Mouse (Mus musculus): Measurements from ENCODE around the gene Sf3a2. TPM values are rescaled to one million over a fixed set of nuclear protein-coding genes. Genes with fewer than 3 reads are reported as not detected.

The Sf3a2 gene
- 31.8 and 39.2 TPM in 2 replicates for polyA plus RNA-seq (2012; rRNA removed)

GRCm38 (mm10) chr10:80798150-80799006 is at the start of gene Sf3a2, which contains the start of gene Plekhj1:
Gene Sf3a2, plus strand, starts transcription at chr10:80798198.
Gene Plekhj1, minus strand, starts transcription at chr10:80798626.

GRCm38 (mm10) chr10:80754594-80755290 is 43.3 kb upstream of the Sf3a2 start, which contains the start of gene Dot1l:
Gene Dot1l, plus strand, starts transcription at chr10:80755206.

GRCm38 (mm10) chr10:80804916-80805315 is 6.9 kb downstream of the Sf3a2 start, which contains the start of gene Amh:
Gene Amh, plus strand, starts transcription at chr10:80805243.

GRCm38 (mm10) chr10:80813366-80813765 is 15.4 kb downstream of the Sf3a2 start, which contains the start of gene Jsrp1:
Gene Jsrp1, minus strand, starts transcription at chr10:80813498.

DNA sequence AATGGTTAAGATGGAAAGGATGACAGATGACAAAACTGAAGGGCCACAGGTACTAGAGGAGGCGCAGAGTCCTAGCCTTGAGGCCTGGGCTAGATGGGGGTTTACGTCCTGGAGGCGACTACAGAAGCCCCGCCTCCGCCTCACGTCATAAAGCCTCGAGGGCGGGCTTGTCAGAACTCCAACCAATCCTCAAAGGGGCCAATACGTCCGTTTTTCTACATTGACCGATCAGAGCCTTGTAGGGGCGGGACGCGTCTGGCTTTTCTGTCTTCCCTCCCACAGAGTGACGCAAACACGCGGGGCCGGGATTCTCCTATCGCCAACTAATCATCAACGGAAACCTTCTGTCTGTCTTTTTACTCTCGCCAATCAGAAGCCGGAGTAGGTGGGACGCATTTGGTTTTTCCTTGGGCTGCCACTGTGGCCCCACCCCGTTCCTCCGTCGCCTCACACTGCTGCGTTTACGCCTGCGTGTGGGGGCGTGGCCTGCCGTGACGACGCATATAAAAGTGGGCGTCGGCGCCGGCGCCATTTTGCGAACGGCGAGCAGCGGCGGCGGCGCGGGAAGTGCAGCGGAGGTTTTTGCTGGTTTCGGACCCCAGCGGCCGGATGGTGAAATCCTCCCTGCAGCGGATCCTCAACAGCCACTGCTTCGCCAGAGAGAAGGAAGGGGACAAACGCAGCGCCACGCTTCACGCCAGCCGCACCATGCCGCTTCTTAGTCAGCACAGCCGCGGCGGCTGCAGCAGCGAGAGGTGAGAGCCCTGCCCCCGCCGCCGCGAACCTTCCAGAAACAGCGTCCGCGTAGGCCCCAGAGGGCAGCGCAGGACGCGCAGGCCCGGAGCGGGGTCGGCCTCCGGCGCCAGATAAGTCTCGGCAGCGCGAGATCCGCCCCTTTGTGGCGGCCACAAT is 28.4 kb downstream of the Sf3a2 start, which contains the start of gene Oaz1:
Gene Oaz1 (plus strand): TSS at position 506 of the 912 bp plus-strand sequence.

DNA sequence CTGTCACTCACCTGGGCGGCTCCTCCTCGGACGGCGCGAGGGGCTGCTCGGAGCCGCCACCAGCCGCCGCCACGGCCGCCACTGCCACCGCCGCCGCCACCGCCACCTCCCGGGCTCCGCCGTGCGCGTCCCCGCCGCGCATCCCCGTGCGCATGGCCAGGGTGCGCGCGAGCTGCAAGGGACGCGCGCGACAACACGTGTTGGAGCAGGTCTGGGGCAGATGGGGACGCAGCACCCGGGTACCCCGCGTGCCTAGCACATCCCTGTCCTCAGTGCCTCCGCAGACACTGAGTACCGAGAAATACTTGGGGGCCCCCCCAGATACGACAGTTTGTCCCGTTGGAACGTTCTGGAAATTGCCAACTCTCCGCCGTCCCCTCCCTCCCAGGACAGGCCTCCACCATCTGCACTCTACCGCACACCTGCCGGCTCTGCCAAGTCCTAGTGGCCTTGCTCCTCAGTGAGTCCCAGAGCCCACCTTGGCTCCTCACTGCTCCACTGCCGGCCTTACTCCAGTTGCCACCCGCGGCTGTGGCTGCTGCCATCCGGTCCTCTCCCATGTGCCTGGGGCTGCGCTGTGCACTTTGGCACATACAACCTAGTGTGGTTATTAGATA is 46.0 kb downstream of the Sf3a2 start, which contains the start of gene Lingo3:
Gene Lingo3 (minus strand): TSS at position 109 of the 617 bp plus-strand sequence.

Other genes starting within 250 kb of the Sf3a2 start
- gene Rexo1, start 236.6 kb upstream of the Sf3a2 start, polyA plus RNA-seq (2012; rRNA removed), result 56.3 and 60.5 TPM in 2 replicates
- 32.1 and 34.5 TPM in 2 replicates for gene Klf16, start 220.9 kb upstream of the Sf3a2 start, polyA plus RNA-seq (2012; rRNA removed)
- gene Abhd17a, start 207.9 kb upstream of the Sf3a2 start, polyA plus RNA-seq (2012; rRNA removed), result 328 and 390 TPM in 2 replicates
- gene Scamp4, start 195.3 kb upstream of the Sf3a2 start, polyA plus RNA-seq (2012; rRNA removed), result 145 and 162 TPM in 2 replicates
- gene Adat3, start 195.3 kb upstream of the Sf3a2 start, polyA plus RNA-seq (2012; rRNA removed), result 22.0 and 28.5 TPM in 2 replicates
- gene Gm49322, start 192.2 kb upstream of the Sf3a2 start, polyA plus RNA-seq (2012; rRNA removed), result 3.8 and 4.9 TPM in 2 replicates
- gene Csnk1g2, start 175.4 kb upstream of the Sf3a2 start, polyA plus RNA-seq (2012; rRNA removed), result 326 and 352 TPM in 2 replicates
- gene Btbd2, start 141.1 kb upstream of the Sf3a2 start, polyA plus RNA-seq (2012; rRNA removed), result 89.5 and 97.5 TPM in 2 replicates
- 385 and 392 TPM in 2 replicates for gene Mknk2, start 120.1 kb upstream of the Sf3a2 start, polyA plus RNA-seq (2012; rRNA removed)
- gene Mob3a, start 96.2 kb upstream of the Sf3a2 start, polyA plus RNA-seq (2012; rRNA removed), result 39.9 and 49.0 TPM in 2 replicates
- 52.3 and 56.7 TPM in 2 replicates for gene Izumo4, start 96.0 kb upstream of the Sf3a2 start, polyA plus RNA-seq (2012; rRNA removed)
- 116 and 122 TPM in 2 replicates for gene Ap3d1, start 55.9 kb upstream of the Sf3a2 start, polyA plus RNA-seq (2012; rRNA removed)
- 25.5 and 45.2 TPM in 2 replicates for gene Dot1l, start 43.0 kb upstream of the Sf3a2 start, polyA plus RNA-seq (2012; rRNA removed)
- 54.2 and 71.9 TPM in 2 replicates for gene Plekhj1, start 428 bp downstream of the Sf3a2 start, polyA plus RNA-seq (2012; rRNA removed)
- 0.67 and 1.1 TPM in 2 replicates for gene Amh, start 7.0 kb downstream of the Sf3a2 start, polyA plus RNA-seq (2012; rRNA removed)
- 0.13 TPM in 1 of 2 replicates, not detected in the other for gene Jsrp1, start 15.3 kb downstream of the Sf3a2 start, polyA plus RNA-seq (2012; rRNA removed)
- gene Oaz1, start 28.5 kb downstream of the Sf3a2 start, polyA plus RNA-seq (2012; rRNA removed), result 843 and 1,116 TPM in 2 replicates
- gene Lingo3, start 45.8 kb downstream of the Sf3a2 start, polyA plus RNA-seq (2012; rRNA removed), result not detected in 2 replicates
- 73.9 and 111 TPM in 2 replicates for gene Lsm7, start 57.0 kb downstream of the Sf3a2 start, polyA plus RNA-seq (2012; rRNA removed)
- 128 and 145 TPM in 2 replicates for gene Sppl2b, start 57.1 kb downstream of the Sf3a2 start, polyA plus RNA-seq (2012; rRNA removed)
- 0.30 and 0.33 TPM in 2 replicates for gene Tmprss9, start 73.7 kb downstream of the Sf3a2 start, polyA plus RNA-seq (2012; rRNA removed)
- gene Timm13, start 102.8 kb downstream of the Sf3a2 start, polyA plus RNA-seq (2012; rRNA removed), result 270 and 310 TPM in 2 replicates
- 42.0 and 44.6 TPM in 2 replicates for gene Lmnb2, start 120.0 kb downstream of the Sf3a2 start, polyA plus RNA-seq (2012; rRNA removed)
- 28.3 and 29.6 TPM in 2 replicates for gene Gadd45b, start 131.9 kb downstream of the Sf3a2 start, polyA plus RNA-seq (2012; rRNA removed)
- gene Gng7, start 216.7 kb downstream of the Sf3a2 start, polyA plus RNA-seq (2012; rRNA removed), result 1.2 and 1.7 TPM in 2 replicates
- gene Diras1, start 227.5 kb downstream of the Sf3a2 start, polyA plus RNA-seq (2012; rRNA removed), result 0.54 and 0.86 TPM in 2 replicates
- 43.7 and 44.3 TPM in 2 replicates for gene Slc39a3, start 239.2 kb downstream of the Sf3a2 start, polyA plus RNA-seq (2012; rRNA removed)

Measured in colon, adult 2 months (tissue).